ENCODE assay signal across 17 mouse cellular contexts in the genomic region with DNA sequence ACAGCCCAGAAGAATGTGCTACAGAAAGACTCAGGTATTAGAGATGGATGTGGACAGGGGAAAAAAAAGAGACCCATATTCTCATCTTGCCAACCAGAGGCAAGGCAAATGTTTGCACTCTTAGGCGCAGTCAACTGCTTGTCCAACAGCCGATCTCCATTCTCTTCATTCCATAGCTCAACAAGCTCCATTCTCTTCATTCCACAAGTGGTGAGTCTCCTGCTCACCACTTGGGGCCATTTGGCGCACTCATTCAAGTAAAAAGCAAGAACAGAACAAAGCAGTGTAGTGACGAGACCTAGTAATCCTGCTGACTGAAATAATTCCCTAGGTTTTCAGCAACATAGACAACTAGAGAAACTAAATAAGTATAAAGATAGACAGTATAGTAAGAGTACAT. TPM values are rescaled to one million over a fixed set of nuclear protein-coding genes. Genes with fewer than 3 reads are reported as not detected.
DNase-seq lines count a peak whose midpoint lies in the region; ATAC-seq and TF ChIP-seq lines count a peak whose summit lies in the region.
"Had no signal": no experiment of that assay in that cellular context is flagged by ENCODE, and none has a peak within 500 bp of the region (broad histone marks: within the 10 kb centered on the region; RNA-seq: fewer than 3 reads in every experiment).

No protein-coding gene starts in this region.

- intact Hi-C loops in heart, postnatal 10 days (cut with DNase I) = no loop called here
- intact Hi-C loops in heart, postnatal 25 days (cut with DNase I) = no loop called here

- H3K4me3 ChIP-seq in liver, embryonic 16.5 days (ENCODE audit: low read depth, low read length) = no peak overlapping the region
- no peak overlapping the region for H3K4me3 ChIP-seq in liver, embryonic 12.5 days
- no peak overlapping the region for H3K4me3 ChIP-seq in liver, postnatal 0 days (ENCODE audit: low read depth, low read length)
- H3K4me3 ChIP-seq: embryonic facial prominence, embryonic 12.5 days; forebrain, embryonic 10.5 days; liver, embryonic 13.5 days; midbrain, embryonic 10.5 days; neural tube, embryonic 15.5 days had no signal

- peak; percentile 11 to 38 for DNase-seq in heart, postnatal 10 days
- DNase-seq in heart, postnatal 25 days (ENCODE audit: low spot score) = no peak
- DNase-seq in liver, postnatal 0 days = no peak
- DNase-seq in yolk sac, embryonic 10.5 days (ENCODE audit: low spot score) = peak; percentile 44
- DNase-seq in adrenal gland, postnatal 36 days = no peak
- DNase-seq: adrenal gland, postnatal 25 days; cerebellum, postnatal 36 days; liver, embryonic 13.5 days; right cerebral cortex, postnatal 4 days; thymus, adult 18-20 months had no signal

- no peak overlapping the region for H3K4me2 ChIP-seq in liver, embryonic 16.5 days (ENCODE audit: low read depth, low read length)
- no peak overlapping the region for H3K4me2 ChIP-seq in liver, embryonic 12.5 days
- no peak overlapping the region for H3K4me2 ChIP-seq in liver, postnatal 0 days (ENCODE audit: low read depth, low read length)
- H3K4me2 ChIP-seq: embryonic facial prominence, embryonic 12.5 days; liver, embryonic 13.5 days; neural tube, embryonic 15.5 days had no signal

- ATAC-seq in liver, embryonic 16.5 days (ENCODE audit: low read depth) = no peak
- no peak for ATAC-seq in liver, embryonic 12.5 days
- no peak for ATAC-seq in liver, postnatal 0 days

- no peaks in the 10 kb centered on the region for H3K27me3 ChIP-seq in liver, embryonic 16.5 days (ENCODE audit: control insufficient read depth, insufficient read depth, low read depth, low read length)
- H3K27me3 ChIP-seq in liver, embryonic 12.5 days (replicated peaks) = no peaks in the 10 kb centered on the region
- no peaks in the 10 kb centered on the region for H3K27me3 ChIP-seq in liver, postnatal 0 days (ENCODE audit: insufficient read depth, low read length)
- H3K27me3 ChIP-seq: embryonic facial prominence, embryonic 12.5 days; liver, embryonic 13.5 days; neural tube, embryonic 15.5 days had no signal

- H3K9ac ChIP-seq in liver, embryonic 16.5 days (ENCODE audit: low read depth, low read length) = no peak overlapping the region
- no peak overlapping the region for H3K9ac ChIP-seq in liver, embryonic 12.5 days
- H3K9ac ChIP-seq in liver, postnatal 0 days (replicated peaks) = no peak overlapping the region
- H3K9ac ChIP-seq: embryonic facial prominence, embryonic 12.5 days; liver, embryonic 13.5 days; neural tube, embryonic 15.5 days had no signal

- peaks cover 21% of the 10 kb centered on the region for H3K4me1 ChIP-seq in liver, embryonic 16.5 days (ENCODE audit: control insufficient read depth, low read depth, low read length)
- peaks cover 38% of the 10 kb centered on the region for H3K4me1 ChIP-seq in liver, embryonic 12.5 days
- peaks cover 19% of the 10 kb centered on the region; the same call in 1 of the 2 replicates for H3K4me1 ChIP-seq in liver, postnatal 0 days (ENCODE audit: insufficient read depth)
- H3K4me1 ChIP-seq: embryonic facial prominence, embryonic 12.5 days; neural tube, embryonic 15.5 days had no signal

- 83% methylated on average over 4 of the region's 4 CpGs for WGBS in liver, embryonic 16.5 days (ENCODE audit: insufficient replicate concordance)
- WGBS in liver, embryonic 12.5 days (ENCODE audit: insufficient replicate concordance) = 81% methylated on average over 4 of the region's 4 CpGs
- WGBS in liver, postnatal 0 days (ENCODE audit: insufficient replicate concordance) = 82% methylated on average over 4 of the region's 4 CpGs

- TF ChIP-seq CTCF in liver, postnatal 0 days (IDR thresholded peaks at IDR 0.05; ENCODE audit: low read depth) = 0 out of 2 replicates have a peak, but pooled peaks have one; percentile 12

- TF ChIP-seq EP300 in liver, postnatal 0 days (IDR thresholded peaks at IDR 0.05; ENCODE audit: low read depth) = no peak

- peaks cover 32% of the 10 kb centered on the region for H3K36me3 ChIP-seq in liver, embryonic 16.5 days (ENCODE audit: control insufficient read depth, insufficient read depth)
- peaks cover 84% of the 10 kb centered on the region for H3K36me3 ChIP-seq in liver, embryonic 12.5 days
- H3K36me3 ChIP-seq in liver, postnatal 0 days (replicated peaks; ENCODE audit: insufficient read depth, low read length) = peaks cover 29% of the 10 kb centered on the region
- H3K36me3 ChIP-seq: embryonic facial prominence, embryonic 12.5 days had no signal

- 0 out of 2 replicates have a peak overlapping the region, but pooled peaks have one; percentile 12 for H3K27ac ChIP-seq in liver, embryonic 16.5 days (ENCODE audit: low read length)
- no peak overlapping the region for H3K27ac ChIP-seq in liver, embryonic 12.5 days
- 0 out of 2 replicates have a peak overlapping the region, but pooled peaks have one; percentile 11 for H3K27ac ChIP-seq in liver, postnatal 0 days (ENCODE audit: low read depth)
- H3K27ac ChIP-seq: embryonic facial prominence, embryonic 12.5 days; forebrain, embryonic 10.5 days; liver, embryonic 13.5 days; midbrain, embryonic 10.5 days; neural tube, embryonic 15.5 days had no signal

- H3K9me3 ChIP-seq in liver, embryonic 16.5 days (replicated peaks; ENCODE audit: control insufficient read depth, low read length) = no peaks in the 10 kb centered on the region
- H3K9me3 ChIP-seq in liver, embryonic 12.5 days (replicated peaks) = no peaks in the 10 kb centered on the region
- H3K9me3 ChIP-seq in liver, postnatal 0 days (ENCODE audit: low read length) = no peaks in the 10 kb centered on the region
- H3K9me3 ChIP-seq: embryonic facial prominence, embryonic 12.5 days; forebrain, embryonic 10.5 days; liver, embryonic 13.5 days; midbrain, embryonic 10.5 days; neural tube, embryonic 15.5 days had no signal

RNA-seq across cellular contexts. Expression of a gene that starts 50.8 kb away (rescaled TPM):
- 1 to 10 TPM; 7.1 to 7.3 TPM for total RNA-seq in heart, postnatal 10 days (2021)
- 10 to 100 TPM in 1 of 2 experiments, 1 to 10 TPM in 1; 8.6 to 10.7 TPM for total RNA-seq in heart, postnatal 25 days (2021)
- 6.7 and 8.2 TPM in 2 replicates for polyA plus RNA-seq in liver, embryonic 16.5 days (2015; fragmentation: Nextera tagmentation; extraction: Ambion mirVana)
- polyA plus RNA-seq in liver, embryonic 12.5 days (2016; fragmentation: Nextera tagmentation; extraction: Ambion mirVana) = 12.8 and 13.8 TPM in 2 replicates
- polyA plus RNA-seq in liver, postnatal 0 days (2015; fragmentation: Nextera tagmentation; extraction: Ambion mirVana) = 6.6 and 7.0 TPM in 2 replicates
- 1 to 10 TPM; 7.8 to 8.9 TPM for total RNA-seq in adrenal gland, postnatal 36 days (2021)
- total RNA-seq: granulocyte monocyte progenitor cell, adult 5-6 weeks had no signal

Comparison
In these comparisons a context has a peak if more than half of its experiments do, and no peak if none do; other contexts are left out.
1. DNase-seq: peak in heart, postnatal 10 days (2 of 2) and yolk sac, embryonic 10.5 days (single experiment); none in heart, postnatal 25 days (single experiment), liver, postnatal 0 days (single experiment) and adrenal gland, postnatal 36 days (0 of 2).